Mouse (Mus musculus): ENCODE measurements around the gene Ppp2r5b.

The Ppp2r5b gene

DNA sequence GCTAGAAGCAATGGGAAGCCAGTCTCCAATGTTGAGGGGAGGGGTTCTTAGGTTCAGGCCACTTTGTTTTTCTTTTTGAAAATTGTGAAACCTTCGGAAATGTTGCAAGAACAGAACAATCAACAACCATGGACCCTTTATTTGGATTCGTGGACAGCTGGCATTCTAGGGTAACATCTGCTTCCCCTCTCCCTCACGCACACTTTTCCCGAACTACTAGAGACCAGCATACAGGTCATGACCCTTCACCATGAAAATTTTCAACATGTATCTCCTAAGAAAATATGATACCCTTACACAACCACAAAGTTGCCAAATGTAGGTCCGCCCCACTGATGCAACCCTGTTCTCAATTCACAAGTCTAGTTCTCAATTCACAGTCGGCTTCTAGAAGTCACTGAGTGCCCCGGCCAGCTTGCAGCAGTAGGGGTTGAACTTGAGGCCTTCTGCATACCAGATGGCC is 33.0 kb upstream of the Ppp2r5b start:
- peak; percentile 54 for DNase-seq (ENCODE audit: low read depth)

DNA sequence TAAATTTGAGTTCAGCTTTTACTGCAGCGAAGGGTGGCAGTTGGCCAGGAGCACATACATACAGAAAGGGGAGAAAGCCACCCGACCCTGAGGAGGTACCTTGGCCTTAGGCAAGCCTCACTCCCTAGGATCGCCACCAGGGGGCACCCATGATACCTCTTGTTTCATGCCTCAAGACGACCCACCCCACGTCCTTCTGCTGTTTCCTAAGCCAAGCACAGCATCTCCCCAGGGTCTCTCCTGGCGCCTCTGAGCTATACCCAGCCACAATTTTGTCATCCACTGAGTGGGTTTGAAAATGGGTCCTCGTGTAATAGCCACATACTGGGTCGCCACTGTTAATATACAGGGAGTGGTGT is 32.5 kb upstream of the Ppp2r5b start:
- peak; percentile 95 for DNase-seq (ENCODE audit: low read depth)

GRCm38 (mm10) chr19:6267306-6268169 is 31.9 kb upstream of the Ppp2r5b start:
- DNase-seq (ENCODE audit: low read depth), result no peak

- no peak for DNase-seq (ENCODE audit: low read depth)
Observed at GRCm38 (mm10) chr19:6265727-6266182, 30.1 kb upstream of the Ppp2r5b start.

GRCm38 (mm10) chr19:6264945-6265344 is 29.3 kb upstream of the Ppp2r5b start:
- no peak for DNase-seq (ENCODE audit: low read depth)

DNA sequence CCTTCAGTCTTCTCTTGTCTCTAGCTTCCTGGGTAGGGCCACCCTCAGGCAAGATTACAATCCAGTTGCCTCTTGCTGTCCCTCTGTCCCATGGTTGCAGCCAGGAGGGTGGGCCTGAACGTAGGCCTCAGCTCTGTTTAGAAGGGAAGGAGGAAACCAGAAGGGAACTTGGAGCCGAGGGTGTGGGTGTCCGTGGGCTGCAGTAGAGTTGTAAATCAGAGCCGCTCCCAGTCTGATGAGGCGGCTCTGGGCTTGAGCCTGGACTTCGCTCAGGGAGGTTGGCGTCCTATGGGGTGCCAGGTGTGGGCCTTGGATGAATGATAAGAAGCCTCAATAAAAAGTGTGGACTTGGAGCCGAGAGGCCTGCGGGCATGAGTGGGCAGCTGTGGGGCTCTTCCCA is 28.5 kb upstream of the Ppp2r5b start:
- DNase-seq (ENCODE audit: low read depth), result no peak

DNA sequence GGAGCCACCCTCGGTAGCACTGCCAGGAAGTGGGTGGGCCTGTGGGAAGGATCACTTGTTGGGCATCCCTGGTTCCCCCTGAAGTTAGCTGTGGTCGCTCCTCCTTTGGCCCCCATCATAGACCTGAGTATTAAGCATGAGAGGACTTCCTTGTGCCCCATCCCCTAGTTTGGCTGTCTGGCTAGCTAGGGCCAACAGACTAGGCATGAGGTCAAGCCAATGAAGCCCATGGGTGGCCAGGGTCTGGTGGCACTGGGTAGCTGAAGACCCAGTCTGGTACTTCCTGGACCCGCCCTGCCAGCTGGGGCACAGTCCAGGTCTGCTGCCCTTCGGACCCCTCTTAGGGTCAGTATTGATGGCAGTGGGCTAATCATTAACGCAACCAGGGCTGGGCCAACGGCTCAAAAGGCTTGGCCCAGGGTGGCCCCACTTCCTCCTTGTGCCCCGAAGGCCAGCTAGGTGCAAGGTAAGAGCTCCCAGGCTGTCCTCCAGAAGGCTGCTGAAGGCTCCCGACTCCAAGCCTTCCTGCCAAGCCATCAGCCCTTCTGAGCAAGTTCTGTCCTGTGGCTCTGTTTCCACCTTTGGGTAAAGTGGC is 27.3 kb upstream of the Ppp2r5b start:
- no peak for DNase-seq (ENCODE audit: low read depth)

GRCm38 (mm10) chr19:6262222-6262621 is 26.6 kb upstream of the Ppp2r5b start:
- peak; percentile 82 for DNase-seq (ENCODE audit: low read depth)

DNA sequence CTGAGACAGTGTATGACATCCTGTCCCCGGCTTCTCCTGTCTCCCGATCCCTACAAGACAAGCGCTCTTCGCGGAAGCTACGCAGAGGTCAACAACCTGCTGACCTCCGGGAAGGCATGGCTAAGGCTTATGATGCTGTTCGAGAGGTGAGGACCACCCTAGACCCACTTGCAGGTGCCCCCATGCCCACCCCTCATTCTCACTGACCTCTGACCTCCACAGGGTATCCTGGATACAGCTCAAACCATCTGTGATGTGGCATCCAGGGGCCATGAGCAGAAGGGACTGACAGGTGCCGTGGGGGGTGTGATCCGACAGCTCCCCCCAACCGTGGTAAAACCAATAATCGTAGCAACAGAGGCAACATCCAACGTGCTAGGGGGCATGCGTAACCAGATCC is 25.7 kb upstream of the Ppp2r5b start:
- no peak for DNase-seq (ENCODE audit: low read depth)

DNA sequence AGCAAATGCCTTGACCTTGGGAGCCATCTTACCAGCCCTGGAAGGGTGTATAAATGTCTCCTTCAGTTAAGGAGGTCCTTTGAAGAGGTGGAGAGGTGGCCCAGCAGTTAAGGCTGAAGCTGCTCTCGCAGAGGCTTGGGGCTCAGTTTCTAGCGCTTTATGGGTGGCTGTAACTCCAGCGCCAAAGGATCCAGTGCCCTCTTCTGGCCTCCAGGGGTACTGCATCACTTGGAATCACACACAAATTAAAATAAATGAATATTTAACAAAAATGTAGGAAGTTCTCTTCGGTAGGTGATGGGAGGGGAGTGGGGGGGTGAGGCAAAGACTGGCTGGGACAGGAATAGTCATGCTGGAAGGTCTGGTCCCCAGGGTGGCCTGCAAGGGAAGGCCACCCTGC is 25.3 kb upstream of the Ppp2r5b start:
- peak; percentile 24 for DNase-seq (ENCODE audit: low read depth)

DNA sequence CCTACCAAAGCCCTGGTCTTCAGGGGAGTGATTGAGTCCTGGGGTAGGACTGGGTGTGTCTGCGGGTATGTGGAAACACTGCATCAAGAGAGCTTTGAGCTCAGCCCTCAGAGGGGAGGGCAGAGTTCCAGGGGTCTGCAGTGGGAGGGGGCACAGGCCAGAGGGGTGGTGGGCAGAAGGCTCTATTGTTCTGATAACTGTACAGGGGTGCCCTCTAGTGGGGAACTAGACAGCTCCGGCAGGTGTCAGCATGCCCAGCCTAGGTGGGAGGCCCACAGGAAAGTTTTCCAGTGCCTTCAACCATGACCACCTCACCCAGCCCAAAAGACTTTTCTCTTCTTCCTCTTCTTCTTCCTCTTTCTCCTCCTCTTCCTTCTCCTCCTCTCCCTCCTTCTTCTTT is 24.8 kb upstream of the Ppp2r5b start:
- DNase-seq (ENCODE audit: low read depth), result peak; percentile 62

DNA sequence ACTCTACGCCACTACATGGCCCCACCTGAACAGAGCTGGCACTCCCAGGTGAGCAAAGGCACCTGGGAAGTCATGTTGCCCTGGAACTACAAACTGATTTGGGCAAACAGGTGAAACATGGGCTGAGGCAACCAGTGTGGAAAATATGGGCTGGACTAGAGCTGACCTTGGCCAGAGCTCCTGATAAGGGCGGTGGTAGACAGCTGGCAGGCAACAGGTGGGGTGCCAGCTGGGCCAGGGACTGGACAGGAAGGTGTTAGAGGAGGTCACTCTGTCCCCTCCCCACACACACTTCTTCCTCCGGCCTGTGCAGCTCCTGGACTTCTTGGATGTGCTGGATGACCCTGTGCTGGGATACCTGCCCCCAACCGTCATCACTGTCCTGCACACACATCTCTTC is 17.3 kb upstream of the Ppp2r5b start:
- no peak for DNase-seq (ENCODE audit: low read depth)

GRCm38 (mm10) chr19:6247526-6248300 is 12.0 kb upstream of the Ppp2r5b start:
- no peak for DNase-seq (ENCODE audit: low read depth)

DNA sequence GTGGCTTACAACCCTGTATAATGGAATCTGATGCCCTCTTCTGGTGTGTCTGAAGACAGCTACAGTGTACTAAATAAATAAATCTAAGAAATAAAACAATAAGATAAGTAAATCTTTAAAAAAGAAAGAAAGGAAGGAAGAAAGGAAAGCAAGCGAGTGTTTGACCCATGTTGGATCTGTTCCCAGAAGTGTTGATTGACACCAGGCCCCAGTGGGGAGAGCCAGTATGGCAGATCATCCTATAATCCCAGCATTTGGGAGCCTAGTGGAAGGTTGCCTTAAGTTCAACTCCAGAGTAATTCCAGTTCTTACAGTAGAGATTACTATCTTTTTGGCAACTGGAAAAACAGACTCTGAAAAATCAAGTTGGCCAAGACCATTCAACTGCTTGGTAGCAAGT is 10.1 kb upstream of the Ppp2r5b start:
- DNase-seq (ENCODE audit: low read depth), result peak; percentile 65

- DNase-seq (ENCODE audit: low read depth), result no peak
Observed at GRCm38 (mm10) chr19:6243226-6243625, 7.6 kb upstream of the Ppp2r5b start.

GRCm38 (mm10) chr19:6242281-6242680 is 6.6 kb upstream of the Ppp2r5b start:
- DNase-seq (ENCODE audit: low read depth), result peak; percentile 72

DNA sequence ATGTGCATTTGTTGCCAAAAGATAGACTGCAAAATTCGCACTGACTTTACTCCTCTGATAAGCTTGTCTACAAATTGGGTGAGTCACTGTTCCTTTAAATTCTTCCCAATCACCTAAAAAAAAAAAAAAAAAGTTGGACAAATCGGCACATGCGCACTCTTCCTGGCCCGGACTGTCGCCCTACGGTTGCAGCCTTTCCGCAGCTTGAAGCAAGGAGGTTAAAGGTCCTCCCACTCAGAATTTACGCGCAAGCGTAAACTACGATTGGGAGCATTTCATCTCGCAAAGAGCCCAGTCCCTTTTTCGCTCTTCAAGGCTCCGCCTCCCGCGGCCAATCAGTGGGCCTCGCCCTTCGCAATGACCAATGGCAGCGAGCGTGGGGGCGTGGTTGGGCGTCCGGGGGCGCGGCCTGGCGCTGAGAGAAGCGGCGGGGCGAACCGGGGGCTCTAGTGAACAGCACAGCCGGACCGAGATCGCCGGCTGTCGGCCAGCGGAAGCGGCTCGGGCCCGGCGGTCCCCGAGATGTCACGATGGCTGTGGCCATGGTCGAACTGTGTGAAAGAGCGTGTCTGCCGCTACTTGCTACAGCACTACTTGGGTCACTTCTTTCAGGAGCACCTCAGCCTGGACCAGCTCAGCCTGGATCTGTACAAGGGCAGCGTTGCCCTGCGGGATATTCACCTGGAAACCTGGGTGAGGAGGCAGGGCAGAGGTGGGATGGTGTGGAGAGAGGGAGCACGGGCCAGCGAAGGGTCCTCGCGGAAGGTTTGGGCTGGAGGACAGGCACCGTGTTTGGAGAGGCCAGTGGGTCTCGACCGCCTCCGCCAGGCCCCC is 5.8 kb upstream of the Ppp2r5b start, which contains the start of gene Atg2a:
TSS of gene Atg2a (plus strand) at position 395 of the 834 bp plus-strand sequence.
- peak; percentile 100 for DNase-seq (ENCODE audit: low read depth)

DNA sequence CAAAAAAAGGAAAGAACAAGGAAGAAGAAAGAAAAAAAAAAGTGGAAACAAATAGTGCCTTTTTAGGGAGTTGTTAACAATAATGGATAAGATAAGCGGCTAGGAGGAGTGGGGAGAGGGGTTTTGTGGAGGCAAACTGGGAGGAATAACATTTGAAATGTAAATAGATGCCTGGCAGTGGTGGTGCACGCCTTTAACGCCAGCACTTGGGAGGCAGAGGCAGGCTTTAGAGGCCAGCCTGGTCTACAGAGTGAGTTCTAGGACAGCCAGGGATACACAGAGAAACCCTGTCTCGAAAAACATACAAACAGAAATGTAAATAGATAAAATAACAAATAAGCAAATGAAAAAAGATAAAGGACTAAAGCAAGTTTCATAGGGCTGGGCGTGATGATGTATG is 5.1 kb upstream of the Ppp2r5b start:
- DNase-seq (ENCODE audit: low read depth), result no peak

DNA sequence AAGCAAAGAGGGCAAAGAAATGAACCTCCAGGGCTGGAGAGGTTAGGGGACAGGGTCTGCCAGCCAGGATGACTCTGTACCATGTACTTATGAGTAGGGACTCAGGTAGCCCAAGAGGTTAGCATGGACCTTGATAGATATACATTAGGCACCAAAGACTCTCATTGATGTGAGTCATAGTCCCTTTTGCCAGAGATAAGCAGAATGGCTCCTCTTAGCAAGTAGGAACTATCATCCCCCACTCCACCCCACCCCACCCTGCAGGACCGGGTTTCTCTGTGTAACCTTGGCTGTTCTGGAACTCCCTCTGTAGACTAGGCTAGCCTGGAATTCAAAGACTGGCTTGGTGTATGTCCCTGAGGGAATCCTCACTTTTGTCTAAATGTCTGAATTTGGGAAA is 4.5 kb upstream of the Ppp2r5b start:
- DNase-seq (ENCODE audit: low read depth), result no peak

- DNase-seq (ENCODE audit: low read depth), result no peak
Observed at GRCm38 (mm10) chr19:6238740-6239139, 3.1 kb upstream of the Ppp2r5b start.

DNA sequence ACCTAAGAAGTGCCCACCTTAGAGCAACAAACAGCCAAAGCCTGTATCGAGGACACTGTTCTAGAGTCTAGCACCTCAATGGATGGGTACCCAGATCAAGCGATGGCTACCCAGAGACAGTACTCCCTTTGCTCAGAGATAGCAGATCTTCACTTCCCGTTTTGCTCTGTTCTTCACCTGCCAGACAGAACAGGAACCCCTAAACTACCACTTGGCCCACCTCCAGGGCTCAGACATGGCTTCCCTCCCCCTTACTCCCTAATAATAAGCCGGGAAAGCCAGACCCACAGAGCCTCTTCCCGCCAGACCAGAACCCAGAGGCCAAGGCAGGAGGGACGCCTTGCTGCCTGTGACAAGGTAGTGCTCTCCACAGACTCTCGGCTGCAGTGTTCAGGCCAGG is 1.2 kb upstream of the Ppp2r5b start:
- no peak for DNase-seq (ENCODE audit: low read depth)

GRCm38 (mm10) chr19:6236053-6236441 is 375 bp upstream of the Ppp2r5b start:
- DNase-seq (ENCODE audit: low read depth), result peak; percentile 93

Measured in NIH3T3 (cell line).